Mouse (Mus musculus) monocyte, adult 59 days (primary cell): ENCODE data around the gene Gpr180. TPM values are rescaled to one million over a fixed set of nuclear protein-coding genes. Genes with fewer than 3 reads are reported as not detected.

Experiments
- total RNA-seq, 2 experiments: library from RNA; stranded (reverse); gene quantifications; one replicate each; pipeline ENCODE4 v1.2.4; 2023

Gpr180 gene
- 10 to 100 TPM; 12.6 to 13.5 TPM for total RNA-seq

DNA sequence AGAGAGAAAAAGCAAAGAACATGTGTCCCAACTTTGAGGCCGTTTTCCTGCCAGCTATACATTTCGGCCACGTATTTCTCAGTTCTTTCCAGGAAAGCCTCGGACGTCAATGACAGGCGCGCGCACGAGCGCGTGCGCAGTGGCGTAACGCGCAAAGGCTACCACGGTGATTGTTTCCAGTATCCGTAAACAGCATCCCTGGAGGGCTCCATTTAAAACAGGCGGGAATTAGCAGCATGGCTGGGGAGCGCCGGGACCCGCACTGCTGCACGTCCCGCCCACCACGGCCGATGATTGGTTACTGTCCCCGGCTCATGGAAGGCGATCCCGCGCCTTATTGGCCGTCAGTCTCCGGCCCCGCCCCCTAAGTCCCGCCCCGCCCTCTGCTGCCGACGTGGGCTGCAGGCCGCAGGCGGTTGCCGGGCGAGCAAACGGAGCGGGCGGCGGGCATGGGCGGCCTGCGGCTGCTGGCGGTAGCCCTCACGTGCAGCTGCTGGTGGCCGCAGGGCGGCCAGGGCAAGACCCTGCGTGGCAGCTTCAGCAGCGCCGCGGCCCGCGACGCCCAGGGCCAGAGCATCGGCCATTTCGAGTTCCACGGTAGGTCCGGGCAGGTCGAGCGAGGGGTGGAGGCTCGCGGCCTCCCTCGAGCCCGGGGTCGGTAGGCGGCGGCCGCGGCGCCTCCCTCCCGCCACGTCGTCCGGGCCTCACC, at the start of gene Gpr180:
Gpr180 (plus strand) TSS at position 415 of the 709 bp plus-strand sequence.

DNA sequence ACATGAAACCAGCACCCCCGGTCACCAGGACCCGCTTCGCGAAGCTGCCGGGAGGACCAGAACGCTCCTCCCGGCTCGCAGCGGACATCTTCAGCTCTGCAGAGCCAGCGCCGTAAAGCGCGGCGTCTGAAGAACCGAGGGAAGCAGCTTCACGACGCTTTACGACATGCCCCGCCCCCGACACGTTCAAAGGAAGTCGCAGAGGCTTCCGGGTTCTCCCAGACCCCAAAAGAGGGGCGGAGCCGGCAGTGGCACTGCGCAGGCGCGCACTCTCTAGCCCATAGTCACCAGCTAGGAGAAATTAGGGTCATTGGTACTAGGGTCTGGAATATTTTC, 4.3 kb upstream of the Gpr180 start, which contains the start of gene Tgds:
Tgds (minus strand) TSS at position 114 of the 336 bp plus-strand sequence.

Other genes with a start within 250 kb of the Gpr180 start
- not detected for gene Dct, start 84.9 kb upstream of the Gpr180 start, total RNA-seq
- 10 to 100 TPM; 11.8 to 14.3 TPM for gene Tgds, start 4.4 kb upstream of the Gpr180 start, total RNA-seq
- not detected for gene Sox21, start 99.9 kb downstream of the Gpr180 start, total RNA-seq
- not detected for gene Gm9376, start 129.8 kb downstream of the Gpr180 start, total RNA-seq